Mouse (Mus musculus): ENCODE data around the gene Fnip1.

DNA sequence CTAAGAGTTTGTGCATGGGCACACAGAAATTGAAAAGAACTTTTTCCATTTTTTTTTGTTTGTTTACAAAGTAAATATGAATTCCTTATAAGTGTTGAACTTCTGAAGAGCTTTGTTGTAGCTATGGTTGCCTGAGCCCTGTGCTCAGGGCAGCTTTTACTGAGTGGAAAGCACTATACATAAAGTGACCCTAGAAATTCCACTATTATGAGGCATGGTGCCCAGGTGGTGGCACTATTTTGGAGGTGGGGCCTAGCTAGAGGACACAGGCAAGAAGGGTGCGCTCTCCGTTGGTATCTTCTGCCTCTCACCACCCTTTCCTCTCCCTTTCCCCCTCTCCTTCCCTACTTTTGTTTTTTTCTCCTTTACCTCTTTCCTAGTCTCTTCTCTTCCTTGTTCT, 18.9 kb downstream of the Fnip1 start:
- TF ChIP-seq CTCF (IDR thresholded peaks at IDR 0.05; ENCODE audit: low read depth) (no peak), EP300 (IDR thresholded peaks at IDR 0.05; ENCODE audit: low read depth) (no peak)

Data from liver, embryonic 14.5 days (tissue).